Mouse (Mus musculus): Measurements from ENCODE around the gene Stk11.
A peak's percentile ranks its signal among the peaks of the same experiment; 100 is the strongest.

Gene Stk11

DNA sequence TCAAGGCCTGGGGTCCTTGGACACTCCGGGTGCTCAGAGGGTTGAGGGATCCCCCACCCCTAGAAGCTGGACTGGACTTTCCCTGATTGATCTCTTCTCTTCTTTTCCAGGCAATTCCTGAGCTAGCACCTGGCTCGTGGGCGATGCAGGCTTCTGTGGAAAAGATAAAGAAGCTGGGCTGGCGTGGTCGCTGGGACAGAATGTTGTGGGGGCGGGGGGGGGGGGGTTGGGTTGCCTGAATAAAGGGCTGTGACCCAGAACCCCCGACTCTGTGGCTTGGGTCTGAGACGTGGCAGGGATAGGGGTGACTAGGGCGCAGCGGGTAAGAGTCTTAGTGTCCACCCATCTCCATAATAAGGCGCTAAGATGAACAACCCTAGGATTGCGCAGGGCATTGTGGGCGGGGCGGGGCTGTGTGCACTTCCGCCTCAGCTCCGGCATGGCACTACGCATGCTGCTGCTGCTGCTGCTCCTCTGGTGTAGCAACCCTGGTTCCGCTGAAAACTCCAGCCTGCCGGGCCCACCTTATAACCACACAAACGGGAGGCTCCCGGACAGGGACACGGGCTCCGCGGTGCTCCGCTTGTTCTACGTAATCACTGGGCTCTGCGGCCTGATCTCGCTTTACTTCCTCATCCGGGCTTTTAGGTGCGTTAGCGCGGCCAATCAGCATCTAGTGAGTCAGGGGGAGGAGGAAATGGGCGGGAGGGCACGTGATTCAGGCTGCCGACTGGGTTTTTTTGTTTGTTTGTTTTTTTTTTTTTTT, 57.1 kb downstream of the Stk11 start, which contains the start of gene 1600002K03Rik:
TSS of gene 1600002K03Rik (plus strand) at position 418 of the 766 bp plus-strand sequence.
- peak; percentile 94 for DNase-seq

DNA sequence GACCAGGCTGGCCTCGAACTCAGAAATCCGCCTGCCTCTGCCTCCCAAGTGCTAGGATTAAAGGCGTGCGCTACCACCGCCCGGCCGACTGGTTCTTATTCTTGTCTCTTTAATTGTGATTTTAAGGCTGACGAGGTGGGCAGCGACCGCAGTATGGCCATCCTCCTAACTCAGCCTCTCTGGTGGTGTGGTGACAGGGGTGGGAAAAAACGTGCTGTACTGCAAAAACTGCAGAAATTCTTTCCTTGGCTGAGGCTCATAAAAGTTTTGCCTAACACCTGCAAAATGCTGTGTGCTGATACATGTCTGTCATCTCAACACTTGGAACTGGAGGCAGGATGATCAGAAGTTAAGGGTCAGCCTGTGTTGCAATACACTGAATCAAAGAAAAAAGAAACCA, 57.8 kb downstream of the Stk11 start:
- no peak for DNase-seq

DNA sequence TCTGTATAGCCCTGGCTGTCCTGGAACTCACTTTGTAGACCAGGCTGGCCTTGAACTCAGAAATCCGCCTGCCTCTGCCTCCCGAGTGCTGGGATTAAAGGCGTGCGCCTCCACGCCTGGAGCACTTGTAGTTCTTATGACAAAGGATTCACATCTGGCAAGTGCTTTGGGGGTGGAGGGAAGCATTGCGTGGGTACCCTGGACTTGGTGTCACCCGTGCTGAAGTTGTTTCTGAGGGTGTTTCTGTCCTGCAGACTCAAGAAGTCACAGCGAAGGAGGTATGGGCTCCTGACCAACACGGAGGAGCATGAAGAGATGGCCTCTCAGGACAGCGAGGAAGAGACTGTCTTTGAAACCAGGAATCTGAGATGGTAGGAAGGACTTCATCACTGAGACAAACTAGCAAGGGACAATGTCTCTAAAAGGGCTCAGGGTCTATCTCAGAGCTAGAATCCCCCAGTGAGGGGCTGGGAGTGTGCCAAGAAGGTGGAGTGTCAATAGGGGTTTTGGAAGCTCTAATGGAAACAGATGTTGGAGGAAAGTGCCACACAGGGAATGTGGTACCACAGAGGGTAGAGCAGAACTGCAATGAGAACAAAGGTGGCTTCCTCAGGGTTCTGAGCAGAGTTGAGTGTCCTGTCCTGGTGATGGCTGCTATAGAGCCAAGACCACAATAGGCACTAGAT, 58.5 kb downstream of the Stk11 start:
- DNase-seq, result no peak

DNA sequence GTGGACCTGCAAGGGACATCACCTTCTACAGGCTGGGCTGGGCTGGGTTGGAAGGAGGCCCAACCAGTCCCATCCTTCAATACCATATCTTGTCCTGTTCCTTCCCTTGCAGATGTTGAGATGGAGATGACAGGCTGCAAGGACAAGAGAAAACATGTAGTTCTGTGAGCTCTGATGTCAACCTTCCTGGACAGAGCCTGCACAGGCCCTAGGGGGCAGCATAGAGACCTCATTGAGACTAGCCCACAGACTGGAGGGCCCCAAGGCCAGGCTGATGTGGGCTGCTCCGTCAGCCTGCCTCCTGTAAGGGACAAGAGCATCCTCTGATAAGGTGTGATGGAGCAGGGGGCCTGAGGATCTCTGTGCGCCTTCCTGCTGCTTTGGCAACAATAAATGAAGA, 59.1 kb downstream of the Stk11 start:
- peak; percentile 59 for DNase-seq

DNA sequence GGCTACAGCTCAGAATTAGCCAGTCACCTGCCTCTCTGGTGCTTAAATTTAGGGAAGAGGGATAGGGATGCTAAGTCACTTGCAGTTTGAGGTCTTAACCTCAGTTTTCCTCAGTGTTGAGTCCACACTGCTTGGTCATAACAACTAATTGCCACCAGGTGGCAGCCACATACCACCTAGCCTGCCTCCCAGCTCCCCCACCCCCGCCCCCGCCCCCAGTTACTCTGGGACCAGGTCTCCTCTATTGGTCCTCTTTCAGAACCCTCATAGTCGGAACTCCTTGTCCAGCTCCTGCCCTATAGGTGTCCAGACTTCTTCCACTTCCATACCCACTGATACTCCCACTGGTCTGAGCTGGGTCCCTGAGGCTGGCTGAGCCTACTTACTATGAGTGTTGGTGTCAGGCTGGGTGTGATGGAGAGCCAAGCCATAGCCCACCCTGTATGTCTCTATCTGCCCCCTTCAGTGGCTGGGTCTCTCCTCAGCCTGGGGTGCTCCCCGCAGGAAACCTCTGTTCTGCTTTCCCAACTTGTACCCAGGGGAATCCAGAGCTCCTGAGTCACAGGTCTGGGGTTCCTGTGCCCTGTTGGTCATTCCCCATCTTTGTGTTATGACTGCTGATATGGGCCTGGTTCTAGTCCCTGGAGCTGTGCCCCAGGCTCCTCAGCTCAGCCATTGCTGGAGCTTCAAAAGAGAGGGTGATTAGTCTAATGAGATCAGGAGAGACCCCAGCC, 60.1 kb downstream of the Stk11 start:
- DNase-seq, result peak; percentile 58

DNA sequence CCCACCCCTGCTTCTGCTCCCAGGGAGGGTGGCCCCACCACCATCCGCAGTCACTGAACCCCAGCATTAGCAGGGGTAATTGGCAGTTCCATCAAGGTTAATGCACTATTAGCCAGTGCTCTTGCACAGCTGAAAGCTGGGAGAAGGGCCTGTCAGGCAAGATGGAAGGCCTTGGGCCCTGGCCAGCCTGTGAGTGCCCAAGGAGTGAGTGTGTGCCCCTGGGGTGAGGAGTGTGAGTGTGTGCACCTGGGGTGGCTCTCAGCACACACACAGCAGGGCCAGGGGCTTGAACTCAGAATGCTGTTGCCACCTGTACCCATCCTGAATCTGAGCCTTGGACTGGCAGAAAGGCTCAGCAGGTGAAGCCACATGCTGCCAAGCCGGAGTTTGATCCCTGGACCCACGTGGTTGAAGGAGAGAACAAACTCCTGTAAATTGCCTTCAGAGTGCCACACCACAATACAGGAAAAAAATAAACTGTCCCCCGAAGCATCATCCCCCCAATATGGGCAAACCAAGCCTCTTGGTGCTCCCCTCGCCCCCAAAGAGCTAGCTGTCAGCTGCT, 60.7 kb downstream of the Stk11 start:
- no peak for DNase-seq

DNA sequence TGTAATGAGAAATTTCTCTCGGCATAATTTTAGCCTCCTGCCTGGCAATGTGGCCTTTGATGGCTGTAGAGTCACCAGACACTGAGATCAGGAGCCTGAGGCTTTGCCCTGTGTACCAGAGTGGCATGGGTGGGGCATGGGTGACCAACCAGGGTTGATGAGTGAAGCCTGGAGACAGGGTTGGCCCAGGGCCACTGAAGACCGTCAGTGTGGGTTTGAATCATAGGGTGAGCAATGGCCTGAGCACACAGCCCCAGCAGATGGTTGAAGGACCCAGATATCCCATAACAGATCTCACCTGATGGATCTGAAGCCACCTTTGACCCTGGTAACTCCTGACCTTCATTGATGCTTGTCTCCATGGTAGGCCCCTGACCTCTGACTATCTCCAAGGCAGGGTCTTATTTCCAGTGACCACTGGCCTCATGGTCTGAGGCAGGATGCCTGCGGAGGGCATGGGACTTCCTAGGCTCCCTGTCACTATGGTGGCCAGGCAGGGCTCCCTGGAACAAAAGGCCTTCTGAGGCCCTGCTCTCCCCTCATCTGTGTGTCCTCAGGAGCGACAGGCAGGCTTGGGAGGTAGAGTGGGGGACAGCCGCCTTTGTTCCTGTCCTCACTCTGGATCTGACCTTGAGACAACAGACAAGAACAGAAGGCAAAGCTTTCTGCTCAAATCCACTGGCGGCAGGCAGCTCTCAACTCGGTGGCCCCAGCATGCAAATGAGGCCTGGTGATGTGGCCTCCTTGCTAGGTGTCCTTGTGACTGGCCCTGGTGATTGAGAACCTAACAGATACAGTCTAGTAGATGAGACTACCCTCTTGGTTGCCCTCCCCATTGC, 62.1 kb downstream of the Stk11 start:
- no peak for DNase-seq

DNA sequence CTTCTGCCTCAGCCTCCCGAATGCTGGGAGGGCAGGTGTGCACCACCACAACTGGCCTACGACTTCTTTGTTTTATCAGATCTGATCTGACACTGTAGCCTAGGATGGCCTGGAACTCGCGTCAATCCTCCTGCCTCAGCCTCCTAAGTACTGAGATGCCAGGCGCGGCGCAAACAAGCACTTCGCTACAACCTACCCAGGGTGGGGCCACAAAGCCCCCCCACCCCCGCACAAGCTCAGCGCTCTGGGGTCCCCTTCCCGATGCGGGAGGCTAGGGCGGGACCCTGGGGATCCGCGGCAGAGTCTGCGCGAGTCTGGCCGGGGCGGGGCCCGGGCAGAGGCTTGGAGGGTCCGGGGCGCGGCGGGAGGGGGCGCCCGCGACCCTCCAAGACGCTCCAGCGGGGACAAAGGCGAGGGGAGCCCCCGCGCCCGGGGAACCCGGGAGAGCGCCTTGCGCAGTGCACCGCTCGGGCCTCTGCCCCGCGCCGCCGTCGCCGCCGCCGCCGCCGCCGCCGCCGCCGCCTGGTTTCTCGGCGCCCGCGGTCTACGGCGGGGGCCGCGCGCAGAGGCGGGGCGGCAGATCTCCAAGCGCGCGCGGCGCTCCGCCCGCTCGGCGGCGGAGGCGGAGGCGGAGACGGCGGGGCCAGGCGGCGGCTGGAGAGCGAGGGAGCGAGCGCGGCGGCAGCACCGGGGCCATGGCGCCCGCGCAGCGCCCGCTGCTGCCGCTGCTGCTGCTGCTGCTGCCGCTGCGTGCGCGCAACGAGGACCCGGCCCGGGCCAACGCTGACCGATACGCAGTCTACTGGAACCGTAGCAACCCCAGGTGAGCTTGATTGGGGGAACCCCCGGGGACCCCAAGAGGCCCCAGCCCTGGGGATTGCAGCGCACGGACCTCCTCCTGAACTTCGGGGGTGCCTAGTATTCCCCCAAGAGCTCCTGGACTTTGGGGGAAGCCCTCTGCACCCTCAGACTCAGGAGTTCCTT, 63.8 kb downstream of the Stk11 start, which contains the start of gene Efna2:
TSS of gene Efna2 (plus strand) at position 415 of the 984 bp plus-strand sequence.
- DNase-seq, result no peak

Data from lung, postnatal 10 days (tissue).